Comparison of ENCODE assay signal across 18 mouse cellular contexts in genomic region chr5:69931476-69931875, GRCm38 (mm10).
DNase-seq lines count a peak whose midpoint lies in the region; ATAC-seq and TF ChIP-seq lines count a peak whose summit lies in the region.
"Had no signal": no experiment of that assay in that cellular context is flagged by ENCODE, and none has a peak within 500 bp of the region (broad histone marks: within the 10 kb centered on the region; RNA-seq: fewer than 3 reads in every experiment).

No protein-coding gene starts in this region.

- 82% methylated on average over 2 of the region's 2 CpGs for WGBS in forebrain, embryonic 16.5 days
- WGBS in forebrain, embryonic 15.5 days, result 78% methylated on average over 2 of the region's 2 CpGs
- 87% methylated on average over 2 of the region's 2 CpGs for WGBS in hindbrain, embryonic 15.5 days
- WGBS in hindbrain, embryonic 14.5 days, result 93% methylated on average over 2 of the region's 2 CpGs
- WGBS in midbrain, embryonic 16.5 days, result 94% methylated on average over 2 of the region's 2 CpGs
- WGBS in midbrain, embryonic 11.5 days, result 87% methylated on average over 2 of the region's 2 CpGs
- 81% methylated on average over 2 of the region's 2 CpGs for WGBS in hindbrain, postnatal 0 days

- DNase-seq in hindbrain, embryonic 14.5 days (ENCODE audit: low spot score), result no peak
- DNase-seq in midbrain, embryonic 11.5 days (ENCODE audit: low spot score, missing footprints), result no peak
- peak; percentile 29 for DNase-seq in hindbrain, postnatal 0 days (ENCODE audit: low spot score)
- DNase-seq: adrenal gland, adult 2 months; adrenal gland, postnatal 25 days; cerebellum, adult 2 months; gastrocnemius, postnatal 14 days; heart, adult 2 months; kidney, adult 18-20 months had no signal

- no peak overlapping the region for H3K27ac ChIP-seq in forebrain, embryonic 16.5 days (ENCODE audit: low read length)
- H3K27ac ChIP-seq in forebrain, embryonic 15.5 days (replicated peaks), result no peak overlapping the region
- H3K27ac ChIP-seq in hindbrain, embryonic 15.5 days (replicated peaks), result no peak overlapping the region
- no peak overlapping the region for H3K27ac ChIP-seq in hindbrain, embryonic 14.5 days
- H3K27ac ChIP-seq in midbrain, embryonic 16.5 days (ENCODE audit: low read length), result no peak overlapping the region
- no peak overlapping the region for H3K27ac ChIP-seq in midbrain, embryonic 11.5 days (ENCODE audit: low read depth, low read length)
- no peak overlapping the region for H3K27ac ChIP-seq in hindbrain, postnatal 0 days
- H3K27ac ChIP-seq: embryonic facial prominence, embryonic 10.5 days; forebrain, embryonic 13.5 days; heart, adult 2 months; intestine, embryonic 15.5 days had no signal

- H3K4me3 ChIP-seq in forebrain, embryonic 16.5 days (replicated peaks; ENCODE audit: low read length), result no peak overlapping the region
- H3K4me3 ChIP-seq in forebrain, embryonic 15.5 days, result no peak overlapping the region
- no peak overlapping the region for H3K4me3 ChIP-seq in hindbrain, embryonic 15.5 days
- no peak overlapping the region for H3K4me3 ChIP-seq in hindbrain, embryonic 14.5 days (replicated peaks; ENCODE audit: low read length)
- H3K4me3 ChIP-seq in midbrain, embryonic 16.5 days (ENCODE audit: low read depth, low read length), result no peak overlapping the region
- no peak overlapping the region for H3K4me3 ChIP-seq in midbrain, embryonic 11.5 days (ENCODE audit: low read depth, low read length)
- H3K4me3 ChIP-seq in hindbrain, postnatal 0 days (ENCODE audit: low read length), result no peak overlapping the region
- H3K4me3 ChIP-seq: embryonic facial prominence, embryonic 10.5 days; forebrain, embryonic 13.5 days; heart, adult 2 months; heart, embryonic 12.5 days; intestine, embryonic 15.5 days had no signal

- no peaks in the 10 kb centered on the region for H3K9me3 ChIP-seq in forebrain, embryonic 16.5 days (ENCODE audit: control insufficient read depth, low read length)
- H3K9me3 ChIP-seq in forebrain, embryonic 15.5 days, result no peaks in the 10 kb centered on the region
- H3K9me3 ChIP-seq in hindbrain, embryonic 15.5 days, result no peaks in the 10 kb centered on the region
- H3K9me3 ChIP-seq in hindbrain, embryonic 14.5 days (ENCODE audit: control insufficient read depth, low read length), result no peaks in the 10 kb centered on the region
- no peaks in the 10 kb centered on the region for H3K9me3 ChIP-seq in midbrain, embryonic 16.5 days (replicated peaks; ENCODE audit: control insufficient read depth, low read length, poor library complexity, severe bottlenecking)
- H3K9me3 ChIP-seq in midbrain, embryonic 11.5 days (ENCODE audit: control insufficient read depth, low read length), result no peaks in the 10 kb centered on the region
- H3K9me3 ChIP-seq in hindbrain, postnatal 0 days (ENCODE audit: low read length), result no peaks in the 10 kb centered on the region
- H3K9me3 ChIP-seq: embryonic facial prominence, embryonic 10.5 days; forebrain, embryonic 13.5 days; heart, embryonic 12.5 days; intestine, embryonic 15.5 days had no signal

- H3K4me2 ChIP-seq in forebrain, embryonic 16.5 days (ENCODE audit: low read length), result no peak overlapping the region
- no peak overlapping the region for H3K4me2 ChIP-seq in forebrain, embryonic 15.5 days (replicated peaks)
- no peak overlapping the region for H3K4me2 ChIP-seq in hindbrain, embryonic 15.5 days
- no peak overlapping the region for H3K4me2 ChIP-seq in hindbrain, embryonic 14.5 days (replicated peaks)
- H3K4me2 ChIP-seq in midbrain, embryonic 16.5 days (ENCODE audit: low read length), result no peak overlapping the region
- no peak overlapping the region for H3K4me2 ChIP-seq in midbrain, embryonic 11.5 days
- no peak overlapping the region for H3K4me2 ChIP-seq in hindbrain, postnatal 0 days (ENCODE audit: low read depth, low read length)
- H3K4me2 ChIP-seq: forebrain, embryonic 13.5 days; heart, embryonic 12.5 days; intestine, embryonic 15.5 days had no signal

- no peak overlapping the region for H3K9ac ChIP-seq in forebrain, embryonic 16.5 days (replicated peaks; ENCODE audit: low read depth, low read length)
- no peak overlapping the region for H3K9ac ChIP-seq in forebrain, embryonic 15.5 days (replicated peaks)
- no peak overlapping the region for H3K9ac ChIP-seq in hindbrain, embryonic 15.5 days
- no peak overlapping the region for H3K9ac ChIP-seq in hindbrain, embryonic 14.5 days
- H3K9ac ChIP-seq in midbrain, embryonic 16.5 days (ENCODE audit: low read depth, low read length), result no peak overlapping the region
- H3K9ac ChIP-seq in midbrain, embryonic 11.5 days (ENCODE audit: low read length), result no peak overlapping the region
- no peak overlapping the region for H3K9ac ChIP-seq in hindbrain, postnatal 0 days (replicated peaks; ENCODE audit: low read length)
- H3K9ac ChIP-seq: forebrain, embryonic 13.5 days; heart, embryonic 12.5 days; intestine, embryonic 15.5 days had no signal

- peak; percentile 63 for ATAC-seq in forebrain, embryonic 16.5 days
- no peak for ATAC-seq in forebrain, embryonic 15.5 days (replicated peaks)
- peak; percentile 34; the same call in 1 of the 2 replicates for ATAC-seq in hindbrain, embryonic 15.5 days (ENCODE audit: low FRiP score, low read depth)
- no peak for ATAC-seq in hindbrain, embryonic 14.5 days (ENCODE audit: low FRiP score)
- ATAC-seq in midbrain, embryonic 16.5 days, result peak; percentile 21; the same call in 1 of the 2 replicates
- no peak for ATAC-seq in midbrain, embryonic 11.5 days (ENCODE audit: low FRiP score)
- peak; percentile 71 for ATAC-seq in hindbrain, postnatal 0 days
- ATAC-seq: forebrain, embryonic 13.5 days; intestine, embryonic 15.5 days had no signal

- no peaks in the 10 kb centered on the region for H3K27me3 ChIP-seq in forebrain, embryonic 16.5 days (replicated peaks; ENCODE audit: control insufficient read depth, insufficient read depth, low read length)
- H3K27me3 ChIP-seq in forebrain, embryonic 15.5 days, result no peaks in the 10 kb centered on the region
- H3K27me3 ChIP-seq in hindbrain, embryonic 15.5 days, result no peaks in the 10 kb centered on the region
- H3K27me3 ChIP-seq in hindbrain, embryonic 14.5 days (ENCODE audit: control insufficient read depth, insufficient read depth, low read length), result no peaks in the 10 kb centered on the region
- no peaks in the 10 kb centered on the region for H3K27me3 ChIP-seq in midbrain, embryonic 16.5 days (ENCODE audit: control insufficient read depth, insufficient read depth, low read depth, low read length)
- no peaks in the 10 kb centered on the region for H3K27me3 ChIP-seq in midbrain, embryonic 11.5 days (ENCODE audit: control insufficient read depth, insufficient read depth, low read length)
- no peaks in the 10 kb centered on the region for H3K27me3 ChIP-seq in hindbrain, postnatal 0 days (ENCODE audit: insufficient read depth, low read length)
- H3K27me3 ChIP-seq: CH12.LX; forebrain, embryonic 13.5 days; heart, embryonic 12.5 days; intestine, embryonic 15.5 days had no signal

- H3K4me1 ChIP-seq in forebrain, embryonic 16.5 days (replicated peaks; ENCODE audit: control insufficient read depth, insufficient read depth, low read length), result no peaks in the 10 kb centered on the region
- no peaks in the 10 kb centered on the region for H3K4me1 ChIP-seq in forebrain, embryonic 15.5 days
- no peaks in the 10 kb centered on the region for H3K4me1 ChIP-seq in hindbrain, embryonic 15.5 days (replicated peaks)
- H3K4me1 ChIP-seq in hindbrain, embryonic 14.5 days (replicated peaks; ENCODE audit: control insufficient read depth, insufficient read depth, low read length), result no peaks in the 10 kb centered on the region
- no peaks in the 10 kb centered on the region for H3K4me1 ChIP-seq in midbrain, embryonic 16.5 days (ENCODE audit: control insufficient read depth, insufficient read depth, low read length)
- H3K4me1 ChIP-seq in midbrain, embryonic 11.5 days (ENCODE audit: control insufficient read depth, insufficient read depth, low read length), result no peaks in the 10 kb centered on the region
- no peaks in the 10 kb centered on the region for H3K4me1 ChIP-seq in hindbrain, postnatal 0 days (ENCODE audit: insufficient read depth, low read length)
- H3K4me1 ChIP-seq: embryonic facial prominence, embryonic 10.5 days; forebrain, embryonic 13.5 days; heart, embryonic 12.5 days; intestine, embryonic 15.5 days had no signal

- no peaks in the 10 kb centered on the region for H3K36me3 ChIP-seq in forebrain, embryonic 16.5 days (ENCODE audit: control insufficient read depth, insufficient read depth)
- no peaks in the 10 kb centered on the region for H3K36me3 ChIP-seq in forebrain, embryonic 15.5 days
- H3K36me3 ChIP-seq in hindbrain, embryonic 15.5 days, result no peaks in the 10 kb centered on the region
- H3K36me3 ChIP-seq in hindbrain, embryonic 14.5 days (replicated peaks; ENCODE audit: control insufficient read depth, insufficient read depth), result no peaks in the 10 kb centered on the region
- no peaks in the 10 kb centered on the region for H3K36me3 ChIP-seq in midbrain, embryonic 16.5 days (ENCODE audit: control insufficient read depth, insufficient read depth, low read length)
- H3K36me3 ChIP-seq in midbrain, embryonic 11.5 days (ENCODE audit: control insufficient read depth, insufficient read depth, low read length), result no peaks in the 10 kb centered on the region
- H3K36me3 ChIP-seq in hindbrain, postnatal 0 days (ENCODE audit: insufficient read depth, low read length), result no peaks in the 10 kb centered on the region
- H3K36me3 ChIP-seq: embryonic facial prominence, embryonic 10.5 days; heart, embryonic 12.5 days; intestine, embryonic 15.5 days had no signal

- no peak for TF ChIP-seq CTCF in hindbrain, postnatal 0 days (IDR thresholded peaks at IDR 0.05; ENCODE audit: low read depth)

Comparison
In these comparisons a context has a peak if more than half of its experiments do, and no peak if none do; other contexts are left out.
1. ATAC-seq: peak in forebrain, embryonic 16.5 days (single experiment), hindbrain, embryonic 15.5 days (single experiment), midbrain, embryonic 16.5 days (single experiment) and hindbrain, postnatal 0 days (single experiment); none in forebrain, embryonic 15.5 days (single experiment), hindbrain, embryonic 14.5 days (single experiment) and midbrain, embryonic 11.5 days (single experiment).